Mouse (Mus musculus) liver, embryonic 14.5 days (tissue): ENCODE data around the gene Frat1.

Experiments
- CTCF ChIP-seq: IDR thresholded peaks from 2 replicates; pipeline ENCODE4 v1.5.1; 2016; ENCODE audit warnings: antibody characterized with exemption, low read depth, control low read depth
- EP300 ChIP-seq: IDR thresholded peaks from 2 replicates; pipeline ENCODE4 v1.6.1; 2016; ENCODE audit warnings: antibody characterized with exemption, low read depth

DNA sequence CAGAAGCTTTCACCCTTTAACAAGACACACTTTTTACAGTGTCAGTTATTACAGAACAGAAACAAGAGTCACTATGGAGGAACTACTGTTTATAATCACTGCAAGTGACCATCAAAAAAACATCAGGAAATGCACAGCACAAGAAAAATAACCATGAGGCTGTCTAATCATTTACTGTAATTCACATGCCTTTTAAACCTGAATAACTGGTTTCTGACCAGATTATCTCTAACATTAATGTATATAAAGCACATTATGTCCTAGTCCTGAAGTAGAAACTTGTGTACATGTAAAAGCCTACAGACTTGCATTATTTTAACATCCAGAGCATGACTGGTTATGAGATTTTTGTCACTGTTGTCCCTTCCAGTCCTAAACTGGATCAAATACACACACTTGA, 35.8 kb upstream of the Frat1 start:
- TF ChIP-seq CTCF (no peak), EP300 (no peak)
